ENCODE assay signal across 9 mouse cellular contexts in genomic region chr11:100295308-100295707, GRCm38 (mm10). TPM values are rescaled to one million over a fixed set of nuclear protein-coding genes. Genes with fewer than 3 reads are reported as not detected.
A peak's percentile ranks its signal among the peaks of the same experiment; 100 is the strongest.
DNase-seq lines count a peak whose midpoint lies in the region; ATAC-seq and TF ChIP-seq lines count a peak whose summit lies in the region.
"Had no signal": no experiment of that assay in that cellular context is flagged by ENCODE, and none has a peak within 500 bp of the region (broad histone marks: within the 10 kb centered on the region; RNA-seq: fewer than 3 reads in every experiment).

No protein-coding gene starts in this region.

- H3K27me3 ChIP-seq in embryonic facial prominence, embryonic 10.5 days (replicated peaks; ENCODE audit: low read depth, poor library complexity, severe bottlenecking): peaks cover 3% of the 10 kb centered on the region; the same call in 1 of the 2 replicates
- no peaks in the 10 kb centered on the region for H3K27me3 ChIP-seq in kidney, embryonic 14.5 days (ENCODE audit: control insufficient read depth, insufficient read depth, low read length)
- no peaks in the 10 kb centered on the region for H3K27me3 ChIP-seq in liver, embryonic 14.5 days (ENCODE audit: control insufficient read depth, insufficient read depth, low read length)
- H3K27me3 ChIP-seq in neural tube, embryonic 12.5 days (replicated peaks): no peaks in the 10 kb centered on the region
- no peaks in the 10 kb centered on the region for H3K27me3 ChIP-seq in stomach, embryonic 15.5 days (replicated peaks)
- H3K27me3 ChIP-seq: embryonic facial prominence, embryonic 12.5 days had no signal

- no peaks in the 10 kb centered on the region for H3K36me3 ChIP-seq in embryonic facial prominence, embryonic 10.5 days (replicated peaks)
- no peaks in the 10 kb centered on the region for H3K36me3 ChIP-seq in kidney, embryonic 14.5 days (ENCODE audit: control insufficient read depth, insufficient read depth, low read length)
- no peaks in the 10 kb centered on the region for H3K36me3 ChIP-seq in liver, embryonic 14.5 days (replicated peaks; ENCODE audit: control insufficient read depth, insufficient read depth, low read depth)
- H3K36me3 ChIP-seq in neural tube, embryonic 12.5 days: no peaks in the 10 kb centered on the region
- H3K36me3 ChIP-seq in stomach, embryonic 15.5 days: no peaks in the 10 kb centered on the region
- H3K36me3 ChIP-seq: embryonic facial prominence, embryonic 12.5 days had no signal

- no peak overlapping the region for H3K9ac ChIP-seq in kidney, embryonic 14.5 days (ENCODE audit: low read depth, low read length)
- no peak overlapping the region for H3K9ac ChIP-seq in liver, embryonic 14.5 days (replicated peaks)
- H3K9ac ChIP-seq in neural tube, embryonic 12.5 days: no peak overlapping the region
- H3K9ac ChIP-seq in stomach, embryonic 15.5 days: no peak overlapping the region
- H3K9ac ChIP-seq: embryonic facial prominence, embryonic 12.5 days had no signal

- peak; percentile 100 for TF ChIP-seq CTCF in liver, embryonic 14.5 days (IDR thresholded peaks at IDR 0.05; ENCODE audit: low read depth)

- DNase-seq in A20 (ENCODE audit: low read depth, low spot score): peak; percentile 82
- peak; percentile 91 for DNase-seq in adrenal gland, postnatal 14 days
- DNase-seq in embryonic facial prominence, embryonic 10.5 days (ENCODE audit: low spot score): peak; percentile 91
- peak; percentile 67 for DNase-seq in heart, adult 8-10 months (ENCODE audit: low spot score)
- peak; percentile 49 to 63 (median 62) for DNase-seq in liver, embryonic 14.5 days (ENCODE audit: low read depth in 3 of 3, low spot score in 3 of 3)

- H3K4me1 ChIP-seq in embryonic facial prominence, embryonic 10.5 days: peaks cover 16% of the 10 kb centered on the region
- no peaks in the 10 kb centered on the region for H3K4me1 ChIP-seq in kidney, embryonic 14.5 days (ENCODE audit: control insufficient read depth, insufficient read depth, low read length)
- peaks cover 0 to 3% of the 10 kb centered on the region in 2 experiments; a peak in 2 of 4 replicates for H3K4me1 ChIP-seq in liver, embryonic 14.5 days (replicated peaks; ENCODE audit: control insufficient read depth in 2 of 2, insufficient read depth in 2 of 2, low read length in 1 of 2)
- peaks cover 4% of the 10 kb centered on the region for H3K4me1 ChIP-seq in neural tube, embryonic 12.5 days
- H3K4me1 ChIP-seq in stomach, embryonic 15.5 days: peaks cover 11% of the 10 kb centered on the region

- peak; percentile 44; the same call in 1 of the 2 replicates for ATAC-seq in kidney, embryonic 14.5 days (ENCODE audit: low FRiP score, low TSS enrichment)
- ATAC-seq in liver, embryonic 14.5 days (ENCODE audit: insufficient read depth): no peak
- ATAC-seq in neural tube, embryonic 12.5 days (ENCODE audit: low FRiP score, low read depth): no peak
- 0 out of 2 replicates have a peak, but pooled peaks have one; percentile 33 for ATAC-seq in stomach, embryonic 15.5 days (ENCODE audit: insufficient read depth, low FRiP score, low read depth)

- H3K4me2 ChIP-seq in kidney, embryonic 14.5 days (replicated peaks; ENCODE audit: low read depth, low read length): no peak overlapping the region
- H3K4me2 ChIP-seq in liver, embryonic 14.5 days (ENCODE audit: low read depth): no peak overlapping the region
- H3K4me2 ChIP-seq in neural tube, embryonic 12.5 days (replicated peaks): 0 out of 2 replicates have a peak overlapping the region, but pooled peaks have one; percentile 30
- no peak overlapping the region for H3K4me2 ChIP-seq in stomach, embryonic 15.5 days
- H3K4me2 ChIP-seq: embryonic facial prominence, embryonic 12.5 days had no signal

- H3K4me3 ChIP-seq in embryonic facial prominence, embryonic 10.5 days: 0 out of 2 replicates have a peak overlapping the region, but pooled peaks have one; percentile 4
- no peak overlapping the region for H3K4me3 ChIP-seq in kidney, embryonic 14.5 days (ENCODE audit: low read length)
- no peak overlapping the region for H3K4me3 ChIP-seq in liver, embryonic 14.5 days (ENCODE audit: insufficient read depth in 1 of 2, low read depth in 2 of 2, low read length in 2 of 2)
- no peak overlapping the region for H3K4me3 ChIP-seq in neural tube, embryonic 12.5 days
- no peak overlapping the region for H3K4me3 ChIP-seq in stomach, embryonic 15.5 days (replicated peaks)
- H3K4me3 ChIP-seq: embryonic facial prominence, embryonic 12.5 days had no signal

- H3K9me3 ChIP-seq in embryonic facial prominence, embryonic 10.5 days: no peaks in the 10 kb centered on the region
- no peaks in the 10 kb centered on the region for H3K9me3 ChIP-seq in kidney, embryonic 14.5 days (ENCODE audit: control insufficient read depth, low read length)
- H3K9me3 ChIP-seq in liver, embryonic 14.5 days (ENCODE audit: control insufficient read depth, low read length): no peaks in the 10 kb centered on the region
- no peaks in the 10 kb centered on the region for H3K9me3 ChIP-seq in neural tube, embryonic 12.5 days
- H3K9me3 ChIP-seq in stomach, embryonic 15.5 days: no peaks in the 10 kb centered on the region
- H3K9me3 ChIP-seq: embryonic facial prominence, embryonic 12.5 days had no signal

- 5% methylated on average over 10 of the region's 10 CpGs for WGBS in embryonic facial prominence, embryonic 10.5 days
- 4% methylated on average over 10 of the region's 10 CpGs for WGBS in kidney, embryonic 14.5 days
- 7% methylated on average over 10 of the region's 10 CpGs for WGBS in liver, embryonic 14.5 days (ENCODE audit: insufficient replicate concordance)
- 2% methylated on average over 10 of the region's 10 CpGs for WGBS in neural tube, embryonic 12.5 days
- 4% methylated on average over 10 of the region's 10 CpGs for WGBS in stomach, embryonic 15.5 days

- no peak overlapping the region; the same call in 1 of the 2 replicates for H3K27ac ChIP-seq in embryonic facial prominence, embryonic 10.5 days (replicated peaks)
- H3K27ac ChIP-seq in kidney, embryonic 14.5 days (ENCODE audit: low read depth, low read length): no peak overlapping the region
- no peak overlapping the region for H3K27ac ChIP-seq in liver, embryonic 14.5 days
- H3K27ac ChIP-seq in neural tube, embryonic 12.5 days: no peak overlapping the region
- H3K27ac ChIP-seq in stomach, embryonic 15.5 days: no peak overlapping the region
- H3K27ac ChIP-seq: embryonic facial prominence, embryonic 12.5 days had no signal

- TF ChIP-seq EP300 in liver, embryonic 14.5 days (IDR thresholded peaks at IDR 0.05; ENCODE audit: low read depth): no peak

RNA-seq across cellular contexts. Expression of gene Eif1, which starts 24.4 kb away (rescaled TPM):
- total RNA-seq in adrenal gland, postnatal 14 days (2021): 987 and 1,021 TPM in 2 replicates
- polyA plus RNA-seq in embryonic facial prominence, embryonic 10.5 days (2016; fragmentation: Nextera tagmentation; extraction: Ambion mirVana): 1,675 and 1,681 TPM in 2 replicates
- total RNA-seq in heart, adult 8-10 months (2022): 1,000 to 10,000 TPM; 1,527 to 1,967 (median 1,680) TPM
- 1,744 and 1,749 TPM in 2 replicates for polyA plus RNA-seq in kidney, embryonic 14.5 days (2014; fragmentation: Nextera tagmentation; extraction: Ambion mirVana)
- 96.0 and 191 TPM in 2 replicates for polyA plus RNA-seq in liver, embryonic 14.5 days (2012; rRNA removed)
- 1,798 and 1,809 TPM in 2 replicates for polyA plus RNA-seq in liver, embryonic 14.5 days (2014; fragmentation: Nextera tagmentation; extraction: Ambion mirVana)
- polyA plus RNA-seq in neural tube, embryonic 12.5 days (2016; fragmentation: Nextera tagmentation; extraction: Ambion mirVana): 1,410 and 1,478 TPM in 2 replicates
- 1,590 and 1,651 TPM in 2 replicates for polyA plus RNA-seq in stomach, embryonic 15.5 days (2015; fragmentation: Nextera tagmentation; extraction: Ambion mirVana)

RNA-seq across cellular contexts. Expression of gene Krt42, which starts 25.6 kb away (rescaled TPM):
- total RNA-seq in adrenal gland, postnatal 14 days (2021): not detected in 2 replicates
- not detected in 2 replicates for polyA plus RNA-seq in embryonic facial prominence, embryonic 10.5 days (2016; fragmentation: Nextera tagmentation; extraction: Ambion mirVana)
- total RNA-seq in heart, adult 8-10 months (2022): not detected
- polyA plus RNA-seq in kidney, embryonic 14.5 days (2014; fragmentation: Nextera tagmentation; extraction: Ambion mirVana): not detected in 2 replicates
- polyA plus RNA-seq in liver, embryonic 14.5 days (2012; rRNA removed): not detected in 2 replicates
- polyA plus RNA-seq in liver, embryonic 14.5 days (2014; fragmentation: Nextera tagmentation; extraction: Ambion mirVana): not detected in 2 replicates
- not detected in 2 replicates for polyA plus RNA-seq in neural tube, embryonic 12.5 days (2016; fragmentation: Nextera tagmentation; extraction: Ambion mirVana)
- not detected in 2 replicates for polyA plus RNA-seq in stomach, embryonic 15.5 days (2015; fragmentation: Nextera tagmentation; extraction: Ambion mirVana)
- polyA plus RNA-seq: embryonic facial prominence, embryonic 12.5 days had no signal

RNA-seq across cellular contexts. Expression of gene Krt17, which starts 34.5 kb away (rescaled TPM):
- total RNA-seq in adrenal gland, postnatal 14 days (2021): not detected in 2 replicates
- polyA plus RNA-seq in embryonic facial prominence, embryonic 10.5 days (2016; fragmentation: Nextera tagmentation; extraction: Ambion mirVana): 0.28 and 0.67 TPM in 2 replicates
- total RNA-seq in heart, adult 8-10 months (2022): not detected
- 0.13 and 0.14 TPM in 2 replicates for polyA plus RNA-seq in kidney, embryonic 14.5 days (2014; fragmentation: Nextera tagmentation; extraction: Ambion mirVana)
- 0.11 and 0.15 TPM in 2 replicates for polyA plus RNA-seq in liver, embryonic 14.5 days (2012; rRNA removed)
- 0.18 and 0.20 TPM in 2 replicates for polyA plus RNA-seq in liver, embryonic 14.5 days (2014; fragmentation: Nextera tagmentation; extraction: Ambion mirVana)
- polyA plus RNA-seq in neural tube, embryonic 12.5 days (2016; fragmentation: Nextera tagmentation; extraction: Ambion mirVana): 2.7 TPM in 2 replicates
- polyA plus RNA-seq in stomach, embryonic 15.5 days (2015; fragmentation: Nextera tagmentation; extraction: Ambion mirVana): 24.8 and 28.8 TPM in 2 replicates

RNA-seq across cellular contexts. Expression of gene Gast, which starts 38.9 kb away (rescaled TPM):
- not detected in 2 replicates for total RNA-seq in adrenal gland, postnatal 14 days (2021)
- polyA plus RNA-seq in embryonic facial prominence, embryonic 10.5 days (2016; fragmentation: Nextera tagmentation; extraction: Ambion mirVana): 0.37 TPM in 1 of 2 replicates, not detected in the other
- not detected for total RNA-seq in heart, adult 8-10 months (2022)
- polyA plus RNA-seq in kidney, embryonic 14.5 days (2014; fragmentation: Nextera tagmentation; extraction: Ambion mirVana): not detected in 2 replicates
- polyA plus RNA-seq in liver, embryonic 14.5 days (2012; rRNA removed): not detected in 2 replicates
- polyA plus RNA-seq in liver, embryonic 14.5 days (2014; fragmentation: Nextera tagmentation; extraction: Ambion mirVana): not detected in 2 replicates
- not detected in 2 replicates for polyA plus RNA-seq in neural tube, embryonic 12.5 days (2016; fragmentation: Nextera tagmentation; extraction: Ambion mirVana)
- polyA plus RNA-seq in stomach, embryonic 15.5 days (2015; fragmentation: Nextera tagmentation; extraction: Ambion mirVana): 15.1 and 16.3 TPM in 2 replicates
- polyA plus RNA-seq: embryonic facial prominence, embryonic 12.5 days had no signal

RNA-seq across cellular contexts. Expression of gene Krt16, which starts 46.6 kb away (rescaled TPM):
- not detected in 2 replicates for total RNA-seq in adrenal gland, postnatal 14 days (2021)
- polyA plus RNA-seq in embryonic facial prominence, embryonic 10.5 days (2016; fragmentation: Nextera tagmentation; extraction: Ambion mirVana): not detected in 2 replicates
- not detected for total RNA-seq in heart, adult 8-10 months (2022)
- not detected in 2 replicates for polyA plus RNA-seq in kidney, embryonic 14.5 days (2014; fragmentation: Nextera tagmentation; extraction: Ambion mirVana)
- not detected in 2 replicates for polyA plus RNA-seq in liver, embryonic 14.5 days (2012; rRNA removed)
- not detected in 2 replicates for polyA plus RNA-seq in liver, embryonic 14.5 days (2014; fragmentation: Nextera tagmentation; extraction: Ambion mirVana)
- not detected in 2 replicates for polyA plus RNA-seq in neural tube, embryonic 12.5 days (2016; fragmentation: Nextera tagmentation; extraction: Ambion mirVana)
- polyA plus RNA-seq in stomach, embryonic 15.5 days (2015; fragmentation: Nextera tagmentation; extraction: Ambion mirVana): 0.68 and 0.80 TPM in 2 replicates
- polyA plus RNA-seq: embryonic facial prominence, embryonic 12.5 days had no signal

Comparison
In these comparisons a context has a peak if more than half of its experiments do, and no peak if none do; other contexts are left out.
1. ATAC-seq: peak in kidney, embryonic 14.5 days (single experiment) and stomach, embryonic 15.5 days (single experiment); none in liver, embryonic 14.5 days (single experiment) and neural tube, embryonic 12.5 days (single experiment).
2. Peak in every context shown above with its lines, with median percentiles within 50 percentile points of each other: DNase-seq.